In the genomic region with DNA sequence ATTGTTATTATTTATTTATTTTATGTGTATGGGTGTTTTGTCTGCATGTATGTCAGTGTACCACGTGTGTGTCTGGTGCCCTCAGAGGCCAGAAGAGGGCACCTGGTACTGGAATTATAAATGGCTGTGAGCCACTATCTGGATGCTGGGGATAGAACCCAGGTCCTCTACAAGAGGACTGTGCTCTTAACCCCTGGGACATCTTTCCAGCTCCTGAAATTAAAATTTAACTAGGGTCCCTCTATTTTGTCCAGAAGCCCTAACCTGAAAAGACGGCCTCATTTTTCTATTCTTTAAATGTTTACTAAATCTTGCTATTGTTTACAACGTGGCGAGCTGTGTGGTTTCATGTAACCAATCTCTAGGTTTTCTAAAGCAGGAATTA, we compare ENCODE assay signal across 8 mouse cellular contexts. TPM values are rescaled to one million over a fixed set of nuclear protein-coding genes. Genes with fewer than 3 reads are reported as not detected.
A peak's percentile ranks its signal among the peaks of the same experiment; 100 is the strongest.
DNase-seq lines count a peak whose midpoint lies in the region; ATAC-seq and TF ChIP-seq lines count a peak whose summit lies in the region.

No protein-coding gene starts in this region.

- 0 out of 2 replicates have a peak overlapping the region, but pooled peaks have one; percentile 100 for H3K9ac ChIP-seq in hindbrain, embryonic 13.5 days
- H3K9ac ChIP-seq in lung, postnatal 0 days (replicated peaks; ENCODE audit: low read depth): no peak overlapping the region

- no peaks in the 10 kb centered on the region for H3K9me3 ChIP-seq in hindbrain, embryonic 13.5 days
- no peaks in the 10 kb centered on the region for H3K9me3 ChIP-seq in lung, postnatal 0 days (ENCODE audit: low read length)

- TF ChIP-seq EP300 in lung, postnatal 0 days (IDR thresholded peaks at IDR 0.05): no peak

- TF ChIP-seq CTCF in lung, postnatal 0 days (IDR thresholded peaks at IDR 0.05): peak; percentile 36

- peaks cover 21% of the 10 kb centered on the region for H3K36me3 ChIP-seq in hindbrain, embryonic 13.5 days
- no peaks in the 10 kb centered on the region for H3K36me3 ChIP-seq in lung, postnatal 0 days (ENCODE audit: insufficient read depth, low read length)

- H3K4me3 ChIP-seq in hindbrain, embryonic 13.5 days: peak overlapping the region; percentile 96
- H3K4me3 ChIP-seq in lung, postnatal 0 days (ENCODE audit: low read depth, low read length): no peak overlapping the region

- 0 out of 2 replicates have a peak, but pooled peaks have one; percentile 27 for ATAC-seq in hindbrain, embryonic 13.5 days (ENCODE audit: low FRiP score)
- ATAC-seq in lung, postnatal 0 days: peak; percentile 40

- H3K27ac ChIP-seq in hindbrain, embryonic 13.5 days: peak overlapping the region; percentile 40; the same call in 1 of the 2 replicates
- no peak overlapping the region for H3K27ac ChIP-seq in lung, postnatal 0 days (ENCODE audit: low read length)

- H3K4me1 ChIP-seq in hindbrain, embryonic 13.5 days (replicated peaks): peaks cover 63% of the 10 kb centered on the region
- H3K4me1 ChIP-seq in lung, postnatal 0 days (ENCODE audit: insufficient read depth, low read depth, low read length): peaks cover 4% of the 10 kb centered on the region; the same call in 1 of the 2 replicates

- DNase-seq in kidney, adult 9 months: peak; percentile 53
- no peak for DNase-seq in kidney, postnatal 10 days
- DNase-seq in adipocyte (ENCODE audit: low spot score): peak; percentile 40
- DNase-seq in lung, postnatal 0 days (ENCODE audit: low spot score): peak; percentile 27
- no peak for DNase-seq in frontal cortex, postnatal 36 days (ENCODE audit: low spot score in 2 of 2)
- DNase-seq in adrenal gland, adult 18-20 months (ENCODE audit: low spot score in 2 of 2): no peak
- no peak for DNase-seq in urinary bladder, adult 18-20 months (ENCODE audit: low spot score in 2 of 2)

- peak overlapping the region; percentile 35 for H3K4me2 ChIP-seq in hindbrain, embryonic 13.5 days
- no peak overlapping the region; the same call in 1 of the 2 replicates for H3K4me2 ChIP-seq in lung, postnatal 0 days (replicated peaks; ENCODE audit: low read depth, low read length)

- WGBS in hindbrain, embryonic 13.5 days: 33% methylated on average over 4 of the region's 4 CpGs
- WGBS in lung, postnatal 0 days: 23% methylated on average over 4 of the region's 4 CpGs

- H3K27me3 ChIP-seq in hindbrain, embryonic 13.5 days: 0 out of 2 replicates have a peak, but pooled peaks cover 4% of the 10 kb centered on the region
- peaks cover 7% of the 10 kb centered on the region; the same call in 1 of the 2 replicates for H3K27me3 ChIP-seq in lung, postnatal 0 days (replicated peaks; ENCODE audit: insufficient read depth, low read length)

RNA-seq across cellular contexts. Expression of gene Dctn2, which starts 0.4 kb away (rescaled TPM):
- 308 and 330 TPM in 2 replicates for polyA plus RNA-seq in hindbrain, embryonic 13.5 days (2015; fragmentation: Nextera tagmentation; extraction: Ambion mirVana)
- polyA plus RNA-seq in lung, postnatal 0 days (2015; fragmentation: Nextera tagmentation; extraction: Ambion mirVana): 198 and 204 TPM in 2 replicates
- 100 to 1,000 TPM; 143 to 159 TPM for total RNA-seq in adrenal gland, adult 18-20 months (2021)

RNA-seq across cellular contexts. Expression of gene Kif5a, which starts 2.6 kb away (rescaled TPM):
- polyA plus RNA-seq in hindbrain, embryonic 13.5 days (2015; fragmentation: Nextera tagmentation; extraction: Ambion mirVana): 86.3 and 88.5 TPM in 2 replicates
- 0.12 and 0.25 TPM in 2 replicates for polyA plus RNA-seq in lung, postnatal 0 days (2015; fragmentation: Nextera tagmentation; extraction: Ambion mirVana)
- total RNA-seq in adrenal gland, adult 18-20 months (2021): 1 to 10 TPM; 5.4 to 8.0 TPM

RNA-seq across cellular contexts. Expression of gene Mbd6, which starts 23.1 kb away (rescaled TPM):
- polyA plus RNA-seq in hindbrain, embryonic 13.5 days (2015; fragmentation: Nextera tagmentation; extraction: Ambion mirVana): 12.1 and 16.5 TPM in 2 replicates
- 13.5 and 14.2 TPM in 2 replicates for polyA plus RNA-seq in lung, postnatal 0 days (2015; fragmentation: Nextera tagmentation; extraction: Ambion mirVana)
- 10 to 100 TPM; 38.9 to 45.4 TPM for total RNA-seq in adrenal gland, adult 18-20 months (2021)

RNA-seq across cellular contexts. Expression of gene Mars, which starts 45.9 kb away (rescaled TPM):
- 116 and 119 TPM in 2 replicates for polyA plus RNA-seq in hindbrain, embryonic 13.5 days (2015; fragmentation: Nextera tagmentation; extraction: Ambion mirVana)
- 61.1 and 63.1 TPM in 2 replicates for polyA plus RNA-seq in lung, postnatal 0 days (2015; fragmentation: Nextera tagmentation; extraction: Ambion mirVana)
- total RNA-seq in adrenal gland, adult 18-20 months (2021): 10 to 100 TPM; 80.9 to 98.6 TPM

RNA-seq across cellular contexts. Expression of gene Pip4k2c, which starts 54.3 kb away (rescaled TPM):
- 20.0 and 22.1 TPM in 2 replicates for polyA plus RNA-seq in hindbrain, embryonic 13.5 days (2015; fragmentation: Nextera tagmentation; extraction: Ambion mirVana)
- 31.0 and 35.1 TPM in 2 replicates for polyA plus RNA-seq in lung, postnatal 0 days (2015; fragmentation: Nextera tagmentation; extraction: Ambion mirVana)
- 10 to 100 TPM; 41.5 to 44.7 TPM for total RNA-seq in adrenal gland, adult 18-20 months (2021)

Comparison
In these comparisons a context has a peak if more than half of its experiments do, and no peak if none do; other contexts are left out.
1. DNase-seq: peak in kidney, adult 9 months (single experiment), adipocyte (single experiment) and lung, postnatal 0 days (single experiment); none in kidney, postnatal 10 days (single experiment), frontal cortex, postnatal 36 days (0 of 2), adrenal gland, adult 18-20 months (0 of 2) and urinary bladder, adult 18-20 months (0 of 2).
2. RNA of gene Kif5a, which starts 2.6 kb away (polyA plus RNA-seq): 86.3 to 88.5 TPM in hindbrain, embryonic 13.5 days; 0.12 to 0.25 TPM in lung, postnatal 0 days; every median in the first group is over 10 times any median in the second.